ENCODE assay signal across 12 mouse cellular contexts in genomic region chr4:143120008-143120407, GRCm38 (mm10).
DNase-seq lines count a peak whose midpoint lies in the region; ATAC-seq and TF ChIP-seq lines count a peak whose summit lies in the region.
"Had no signal": no experiment of that assay in that cellular context is flagged by ENCODE, and none has a peak within 500 bp of the region (broad histone marks: within the 10 kb centered on the region; RNA-seq: fewer than 3 reads in every experiment).

No protein-coding gene starts in this region.

- no peak overlapping the region for H3K4me2 ChIP-seq in forebrain, embryonic 13.5 days
- no peak overlapping the region for H3K4me2 ChIP-seq in forebrain, embryonic 11.5 days (ENCODE audit: low read depth, low read length, severe bottlenecking)
- no peak overlapping the region for H3K4me2 ChIP-seq in forebrain, embryonic 16.5 days (ENCODE audit: low read length)

- peaks cover 5% of the 10 kb centered on the region; the same call in 1 of the 2 replicates for H3K36me3 ChIP-seq in forebrain, embryonic 13.5 days (ENCODE audit: poor library complexity, severe bottlenecking)
- no peaks in the 10 kb centered on the region; the same call in 1 of the 2 replicates for H3K36me3 ChIP-seq in forebrain, embryonic 11.5 days (ENCODE audit: control insufficient read depth, insufficient read depth, low read length)
- no peaks in the 10 kb centered on the region for H3K36me3 ChIP-seq in forebrain, embryonic 16.5 days (ENCODE audit: control insufficient read depth, insufficient read depth)

- H3K9ac ChIP-seq in forebrain, embryonic 13.5 days, result no peak overlapping the region
- no peak overlapping the region for H3K9ac ChIP-seq in forebrain, embryonic 11.5 days (ENCODE audit: low read length)
- no peak overlapping the region for H3K9ac ChIP-seq in forebrain, embryonic 16.5 days (replicated peaks; ENCODE audit: low read depth, low read length)

- no peaks in the 10 kb centered on the region for H3K27me3 ChIP-seq in forebrain, embryonic 13.5 days
- H3K27me3 ChIP-seq in forebrain, embryonic 11.5 days (ENCODE audit: control insufficient read depth, insufficient read depth, low read length), result no peaks in the 10 kb centered on the region
- no peaks in the 10 kb centered on the region for H3K27me3 ChIP-seq in forebrain, embryonic 16.5 days (replicated peaks; ENCODE audit: control insufficient read depth, insufficient read depth, low read length)

- no peak for TF ChIP-seq CTCF in brain, embryonic 14.5 days (IDR thresholded peaks at IDR 0.05; ENCODE audit: borderline replicate concordance, extremely low read depth, insufficient read depth, insufficient read length)

- no peak overlapping the region for H3K27ac ChIP-seq in forebrain, embryonic 13.5 days
- no peak overlapping the region for H3K27ac ChIP-seq in forebrain, embryonic 11.5 days (ENCODE audit: low read depth, low read length)
- no peak overlapping the region for H3K27ac ChIP-seq in forebrain, embryonic 16.5 days (ENCODE audit: low read length)

- peak; percentile 66; the same call in 1 of the 2 replicates for ATAC-seq in forebrain, embryonic 13.5 days
- ATAC-seq in forebrain, embryonic 11.5 days (replicated peaks; ENCODE audit: low FRiP score), result no peak
- ATAC-seq in forebrain, embryonic 16.5 days, result peak; percentile 79

- H3K9me3 ChIP-seq in forebrain, embryonic 13.5 days (replicated peaks), result no peaks in the 10 kb centered on the region
- H3K9me3 ChIP-seq in forebrain, embryonic 11.5 days (ENCODE audit: control insufficient read depth, low read length), result no peaks in the 10 kb centered on the region
- no peaks in the 10 kb centered on the region for H3K9me3 ChIP-seq in forebrain, embryonic 16.5 days (ENCODE audit: control insufficient read depth, low read length)

- peaks cover 21% of the 10 kb centered on the region for H3K4me1 ChIP-seq in forebrain, embryonic 13.5 days
- no peaks in the 10 kb centered on the region for H3K4me1 ChIP-seq in forebrain, embryonic 11.5 days (replicated peaks; ENCODE audit: control insufficient read depth, insufficient read depth, low read length)
- H3K4me1 ChIP-seq in forebrain, embryonic 16.5 days (replicated peaks; ENCODE audit: control insufficient read depth, insufficient read depth, low read length), result peaks cover 21% of the 10 kb centered on the region

- intact Hi-C loops in left cerebral cortex, postnatal 4 days (cut with DNase I), result no loop called here

- no peak for DNase-seq in forebrain, embryonic 11.5 days (ENCODE audit: low spot score)
- DNase-seq in left cerebral cortex, postnatal 4 days, result peak; percentile 74
- no peak for DNase-seq in left cerebral cortex, adult 11 months (ENCODE audit: low spot score)
- peak; percentile 74 for DNase-seq in brain, embryonic 14.5 days (ENCODE audit: low read depth)
- DNase-seq in urinary bladder, adult 2 months (ENCODE audit: low spot score), result no peak
- DNase-seq in thymus, postnatal 0 days (ENCODE audit: low spot score), result no peak
- DNase-seq: kidney, postnatal 4 days; lung, postnatal 14 days; retina, postnatal 1 day had no signal

- TF ChIP-seq POLR2A in brain, embryonic 14.5 days (IDR thresholded peaks at IDR 0.05; ENCODE audit: borderline replicate concordance, extremely low read depth, insufficient read depth, insufficient read length, poor library complexity, severe bottlenecking), result no peak

- H3K4me3 ChIP-seq in forebrain, embryonic 13.5 days, result no peak overlapping the region
- H3K4me3 ChIP-seq in forebrain, embryonic 11.5 days (ENCODE audit: low read depth, low read length), result no peak overlapping the region
- no peak overlapping the region for H3K4me3 ChIP-seq in forebrain, embryonic 16.5 days (replicated peaks; ENCODE audit: low read length)
- H3K4me3 ChIP-seq: myocyte had no signal

- 65% methylated on average over 8 of the region's 8 CpGs for WGBS in forebrain, embryonic 13.5 days
- 90% methylated on average over 8 of the region's 8 CpGs for WGBS in forebrain, embryonic 11.5 days
- WGBS in forebrain, embryonic 16.5 days, result 63% methylated on average over 8 of the region's 8 CpGs

Comparison
In these comparisons a context has a peak if more than half of its experiments do, and no peak if none do; other contexts are left out.
1. DNase-seq: peak in left cerebral cortex, postnatal 4 days (single experiment) and brain, embryonic 14.5 days (single experiment); none in forebrain, embryonic 11.5 days (single experiment), left cerebral cortex, adult 11 months (single experiment), urinary bladder, adult 2 months (single experiment) and thymus, postnatal 0 days (single experiment).